Mouse (Mus musculus) forebrain, embryonic 16.5 days (tissue): ENCODE results near the gene Cnp. TPM values are rescaled to one million over a fixed set of nuclear protein-coding genes. Genes with fewer than 3 reads are reported as not detected.

ENCODE experiments used
- ATAC-seq: fragments of 200-750 bp; cut with Nextera tagmentation; 2 replicates; pipeline ENCODE4 v1.8.0; 2017; ENCODE audit warnings: mild to moderate bottlenecking, moderate library complexity
- H3K27ac ChIP-seq: fragments of 300-500 bp; sonication (generic); 2 replicates; pipeline ENCODE4 v1.5.1; 2014; ENCODE audit warnings: low read length, control low read depth
- H3K27me3 ChIP-seq: fragments of 300-500 bp; sonication (generic); replicated peaks from 2 replicates; pipeline ENCODE4 v1.6.1; 2014; ENCODE audit warnings: low read length; ENCODE audit not compliant: control insufficient read depth, insufficient read depth
- H3K36me3 ChIP-seq: fragments of 300-500 bp; sonication (generic); 2 replicates; pipeline ENCODE4 v1.6.1; 2014; ENCODE audit not compliant: control insufficient read depth, insufficient read depth
- H3K4me1 ChIP-seq: fragments of 300-500 bp; sonication (generic); replicated peaks from 2 replicates; pipeline ENCODE4 v1.6.1; 2014; ENCODE audit warnings: low read length; ENCODE audit not compliant: control insufficient read depth, insufficient read depth
- H3K4me2 ChIP-seq: fragments of 300-500 bp; sonication (generic); 2 replicates; pipeline ENCODE4 v1.6.1; 2014; ENCODE audit warnings: mild to moderate bottlenecking, low read length, control low read depth
- H3K4me3 ChIP-seq: fragments of 300-500 bp; sonication (generic); replicated peaks from 2 replicates; pipeline ENCODE4 v1.5.1; 2014; ENCODE audit warnings: mild to moderate bottlenecking, low read length, control low read depth
- H3K9ac ChIP-seq: fragments of 300-500 bp; sonication (generic); replicated peaks from 2 replicates; pipeline ENCODE4 v1.6.1; 2014; ENCODE audit warnings: low read depth, low read length, control low read depth
- H3K9me3 ChIP-seq: fragments of 300-500 bp; sonication (generic); 2 replicates; pipeline ENCODE4 v1.6.1; 2016; ENCODE audit warnings: low read length; ENCODE audit not compliant: control insufficient read depth
- WGBS: fragments of 180-500 bp; shearing (Covaris S2); extraction: QIAGEN DNeasy Blood & Tissue Kit; methylation state at CpG from one replicate; pipeline ENCODE4 v1.1.7; 2014; 5-methylcytosine and 5-hydroxymethylcytosine counted together
- polyA plus RNA-seq: library from polyadenylated mRNA; unstranded; fragments of >200 nt; fragmentation: Nextera tagmentation; extraction: Ambion mirVana; gene quantifications from 2 replicates; pipeline ENCODE4 v1.2.1, GENCODE M21; 2015

Cnp gene
- polyA plus RNA-seq, 1 experiment from 2014 or later, result 29.8 TPM

- no peak overlapping the region for H3K9ac ChIP-seq
- peaks cover 48% of the 10 kb centered on the region for H3K36me3 ChIP-seq
- no peaks in the 10 kb centered on the region for H3K4me1 ChIP-seq
- H3K4me2 ChIP-seq, result no peak overlapping the region
- no peaks in the 10 kb centered on the region for H3K27me3 ChIP-seq
- no peaks in the 10 kb centered on the region for H3K9me3 ChIP-seq
- no peak overlapping the region for H3K27ac ChIP-seq
- WGBS, result 92% methylated on average over 7 of the region's 7 CpGs
- ATAC-seq, result no peak
- H3K4me3 ChIP-seq, result no peak overlapping the region
These were observed 19.9 kb downstream of the Cnp start for GRCm38 (mm10) chr11:100594608-100595007.

- Histone ChIP-seq H3K27me3 (no peaks in the 10 kb centered on the region), H3K36me3 (peaks cover 48% of the 10 kb centered on the region), H3K4me1 (no peaks in the 10 kb centered on the region), H3K4me2 (no peak overlapping the region), H3K9me3 (no peaks in the 10 kb centered on the region), H3K9ac (no peak overlapping the region), H3K27ac (no peak overlapping the region), H3K4me3 (no peak overlapping the region)
- 72% methylated on average over 4 of the region's 4 CpGs for WGBS
- no peak for ATAC-seq
These were observed 20.8 kb downstream of the Cnp start for GRCm38 (mm10) chr11:100595533-100595932.

DNA sequence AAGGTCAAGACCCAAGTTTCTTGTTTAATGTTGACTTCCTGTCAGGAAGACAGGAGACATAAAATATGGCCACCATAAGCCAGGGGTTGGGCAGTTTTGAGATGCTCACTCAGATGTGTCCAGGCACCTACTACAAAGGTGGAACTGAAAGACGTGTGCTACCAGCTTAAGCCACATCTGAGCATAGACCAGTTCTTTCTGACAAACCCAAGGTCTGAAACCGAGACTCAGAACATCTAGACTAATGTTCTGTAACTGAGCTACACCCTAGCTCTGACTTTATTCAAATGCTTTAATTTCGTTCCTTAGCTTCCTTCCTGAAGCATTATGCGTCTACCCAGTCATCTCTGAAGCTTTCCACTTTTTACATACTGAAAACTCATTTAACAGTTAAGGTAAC, 23.4 kb downstream of the Cnp start:
- no peak for ATAC-seq
- Histone ChIP-seq H3K27me3 (no peaks in the 10 kb centered on the region), H3K4me2 (no peak overlapping the region), H3K9me3 (no peaks in the 10 kb centered on the region), H3K4me3 (no peak overlapping the region), H3K4me1 (no peaks in the 10 kb centered on the region), H3K27ac (no peak overlapping the region), H3K36me3 (peaks cover 39% of the 10 kb centered on the region), H3K9ac (no peak overlapping the region)
- WGBS, result 91% methylated on average over 4 of the region's 4 CpGs

DNA sequence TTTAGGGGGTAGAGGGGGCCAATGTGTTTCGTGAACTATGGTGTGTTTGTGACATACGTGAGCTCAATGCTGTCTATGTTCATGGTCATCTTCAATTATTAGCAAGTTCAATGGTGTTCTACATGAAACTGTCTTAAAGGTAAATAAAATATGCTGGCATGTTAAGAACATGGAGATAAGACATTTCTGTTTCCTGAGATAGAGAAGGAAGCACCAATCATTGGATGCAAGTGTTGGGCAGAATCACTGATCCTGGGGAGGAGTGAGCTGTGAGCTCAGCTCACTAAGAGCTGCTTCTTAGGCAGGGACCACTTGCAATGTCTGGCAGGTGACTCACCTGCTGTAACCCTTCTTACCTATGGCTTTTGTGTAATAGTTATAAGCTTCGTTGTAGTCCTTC, 26.7 kb downstream of the Cnp start:
- ATAC-seq, result no peak
- H3K27me3 ChIP-seq, result no peaks in the 10 kb centered on the region
- H3K36me3 ChIP-seq, result peaks cover 31% of the 10 kb centered on the region
- 94% methylated on average over 3 of the region's 3 CpGs for WGBS
- H3K4me2 ChIP-seq, result no peak overlapping the region
- H3K4me3 ChIP-seq, result no peak overlapping the region
- H3K27ac ChIP-seq, result no peak overlapping the region
- no peak overlapping the region for H3K9ac ChIP-seq
- H3K9me3 ChIP-seq, result no peaks in the 10 kb centered on the region
- H3K4me1 ChIP-seq, result peaks cover 15% of the 10 kb centered on the region

GRCm38 (mm10) chr11:100603155-100603554, 28.5 kb downstream of the Cnp start:
- Histone ChIP-seq H3K27me3 (no peaks in the 10 kb centered on the region), H3K4me1 (peaks cover 18% of the 10 kb centered on the region), H3K36me3 (peaks cover 16% of the 10 kb centered on the region), H3K9me3 (no peaks in the 10 kb centered on the region), H3K4me3 (no peak overlapping the region), H3K9ac (no peak overlapping the region), H3K4me2 (no peak overlapping the region), H3K27ac (no peak overlapping the region)
- ATAC-seq, result no peak
- WGBS, result 95% methylated on average over 9 of the region's 9 CpGs

GRCm38 (mm10) chr11:100603813-100604212, 29.1 kb downstream of the Cnp start:
- Histone ChIP-seq H3K4me3 (no peak overlapping the region), H3K4me1 (peaks cover 18% of the 10 kb centered on the region), H3K27me3 (no peaks in the 10 kb centered on the region), H3K27ac (peak overlapping the region; percentile 10; the same call in 1 of the 2 replicates), H3K4me2 (no peak overlapping the region), H3K9ac (no peak overlapping the region), H3K9me3 (no peaks in the 10 kb centered on the region), H3K36me3 (peaks cover 15% of the 10 kb centered on the region)
- WGBS, result 76% methylated on average over 8 of the region's 8 CpGs
- no peak for ATAC-seq

DNA sequence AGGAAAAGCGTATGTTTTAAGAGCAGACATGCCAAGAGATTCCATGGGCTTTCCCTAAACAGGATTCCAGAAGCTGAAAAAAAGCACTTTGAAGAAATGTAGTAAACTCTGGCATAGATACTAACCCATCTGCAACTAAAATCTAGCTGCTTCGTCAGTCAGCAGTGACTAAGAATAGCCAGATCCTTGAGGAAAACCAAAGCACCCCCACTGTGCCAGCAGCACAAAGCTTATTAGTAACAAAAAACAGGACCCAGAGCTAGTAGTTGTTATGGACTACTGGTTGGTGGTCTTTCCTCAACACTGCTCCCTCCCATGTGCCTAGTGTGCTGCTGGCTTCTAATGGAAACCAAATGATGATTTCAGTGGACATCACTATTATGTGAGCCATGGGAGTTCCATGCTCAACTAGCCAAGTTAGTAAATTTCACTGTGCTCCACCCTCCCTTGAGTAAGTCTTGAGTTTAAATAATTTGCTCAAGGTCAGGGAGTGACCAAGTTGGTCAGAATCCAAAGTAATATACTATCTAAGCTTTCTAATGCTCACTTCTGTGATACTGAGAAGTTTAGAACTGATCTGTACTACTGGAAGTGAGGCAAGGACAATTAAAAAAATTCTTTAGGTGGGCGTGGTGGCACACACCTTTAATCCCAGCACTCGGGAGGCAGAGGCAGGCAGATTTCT, 29.8 kb downstream of the Cnp start:
- no peak overlapping the region for H3K27ac ChIP-seq
- ATAC-seq, result no peak
- WGBS, result 73% methylated on average over 4 of the region's 4 CpGs

DNA sequence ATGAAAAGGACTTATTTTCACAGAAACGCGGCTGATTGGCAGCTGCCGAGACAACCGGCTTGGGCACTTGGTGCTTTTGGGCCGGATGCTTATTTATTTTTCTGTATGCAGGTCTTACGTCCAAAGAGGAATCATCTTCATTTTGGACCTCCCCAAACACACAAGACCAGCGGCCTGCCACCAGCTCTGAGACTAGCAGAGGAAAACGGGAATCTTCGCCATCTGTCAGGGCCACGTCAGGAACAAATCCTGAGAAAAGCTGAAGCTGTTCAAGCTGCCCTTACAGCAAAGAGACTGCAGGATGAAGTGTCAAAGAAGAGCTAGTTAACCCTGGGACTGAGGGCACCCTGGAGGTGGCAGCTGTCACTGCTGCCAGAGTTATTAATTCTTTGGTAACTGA, 30.7 kb downstream of the Cnp start:
- 73% methylated on average over 10 of the region's 10 CpGs for WGBS
- Histone ChIP-seq H3K27me3 (no peaks in the 10 kb centered on the region), H3K36me3 (peaks cover 8% of the 10 kb centered on the region), H3K9me3 (no peaks in the 10 kb centered on the region), H3K27ac (no peak overlapping the region), H3K4me2 (no peak overlapping the region), H3K4me3 (no peak overlapping the region), H3K9ac (no peak overlapping the region), H3K4me1 (peaks cover 21% of the 10 kb centered on the region)
- no peak for ATAC-seq

More for the DNA sequence above, 29.8 kb downstream of the Cnp start:
- no peak overlapping the region for H3K9ac ChIP-seq
- no peak overlapping the region for H3K4me3 ChIP-seq
- no peaks in the 10 kb centered on the region for H3K27me3 ChIP-seq
- H3K9me3 ChIP-seq, result no peaks in the 10 kb centered on the region
- no peak overlapping the region for H3K4me2 ChIP-seq
- peaks cover 12% of the 10 kb centered on the region for H3K36me3 ChIP-seq
- peaks cover 18% of the 10 kb centered on the region for H3K4me1 ChIP-seq

- Histone ChIP-seq H3K27me3 (no peaks in the 10 kb centered on the region), H3K4me1 (peaks cover 21% of the 10 kb centered on the region), H3K36me3 (0 out of 2 replicates have a peak, but pooled peaks cover 4% of the 10 kb centered on the region), H3K9ac (no peak overlapping the region), H3K4me2 (no peak overlapping the region), H3K9me3 (no peaks in the 10 kb centered on the region), H3K4me3 (no peak overlapping the region), H3K27ac (no peak overlapping the region)
- no peak for ATAC-seq
- WGBS, result 95% methylated on average over 6 of the region's 6 CpGs
These were observed 32.4 kb downstream of the Cnp start for GRCm38 (mm10) chr11:100607121-100607520.

DNA sequence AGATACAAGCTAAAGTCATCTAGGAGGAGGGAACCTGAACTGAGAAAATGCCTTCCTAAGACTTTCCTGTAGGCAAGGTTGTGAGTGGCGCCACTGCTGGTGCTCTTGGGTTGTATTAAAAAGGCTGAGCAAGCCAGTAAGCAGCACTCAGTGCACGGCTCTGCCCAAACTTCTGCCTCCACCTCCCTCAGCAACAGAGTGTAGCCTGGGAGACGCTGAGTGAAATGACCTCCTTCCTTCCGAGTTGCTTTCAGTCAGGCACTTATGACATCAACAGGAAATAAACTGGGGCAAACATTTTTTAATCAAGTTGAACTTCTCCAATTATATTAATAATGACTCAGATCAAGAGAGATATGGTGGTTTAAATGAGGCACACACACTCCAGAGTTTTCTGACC, 34.1 kb downstream of the Cnp start:
- H3K27ac ChIP-seq, result no peak overlapping the region
- H3K36me3 ChIP-seq, result 0 out of 2 replicates have a peak, but pooled peaks cover 4% of the 10 kb centered on the region
- no peak overlapping the region for H3K9ac ChIP-seq
- ATAC-seq, result no peak
- WGBS, result 75% methylated on average over 4 of the region's 4 CpGs
- H3K27me3 ChIP-seq, result no peaks in the 10 kb centered on the region
- no peak overlapping the region for H3K4me2 ChIP-seq
- no peak overlapping the region for H3K4me3 ChIP-seq
- peaks cover 17% of the 10 kb centered on the region for H3K4me1 ChIP-seq
- H3K9me3 ChIP-seq, result no peaks in the 10 kb centered on the region
